Mouse (Mus musculus) neural tube, embryonic 11.5 days (tissue): ENCODE data around the gene Khdc4. TPM values are rescaled to one million over a fixed set of nuclear protein-coding genes. Genes with fewer than 3 reads are reported as not detected.

ENCODE experiments used
- ATAC-seq: fragments of 200-750 bp; cut with Nextera tagmentation; 2 replicates; pipeline ENCODE4 v1.8.0; 2017; ENCODE audit warnings: moderate number of reproducible peaks, mild to moderate bottlenecking, moderate TSS enrichment, moderate library complexity; ENCODE audit not compliant: insufficient read depth, low FRiP score, low TSS enrichment
- DNase-seq: peaks from one replicate; pipeline ENCODE4 v3.0.0-alpha.2; 2015; ENCODE audit warnings: low spot score
- H3K27ac ChIP-seq: fragments of 300-500 bp; sonication (generic); 2 replicates; pipeline ENCODE4 v1.5.1; 2014; ENCODE audit warnings: low read depth, mild to moderate bottlenecking, low read length
- H3K27me3 ChIP-seq: fragments of 300-500 bp; sonication (generic); 2 replicates; pipeline ENCODE4 v1.6.1; 2014; ENCODE audit warnings: mild to moderate bottlenecking, low read length, mixed read lengths; ENCODE audit not compliant: control insufficient read depth, insufficient read depth
- H3K36me3 ChIP-seq: fragments of 300-500 bp; sonication (generic); 2 replicates; pipeline ENCODE4 v1.6.1; 2014; ENCODE audit warnings: mild to moderate bottlenecking, low read length, moderate library complexity, mixed read lengths; ENCODE audit not compliant: control insufficient read depth, insufficient read depth
- H3K4me1 ChIP-seq: fragments of 300-500 bp; sonication (generic); 2 replicates; pipeline ENCODE4 v1.6.1; 2014; ENCODE audit warnings: low read length, mixed read lengths; ENCODE audit not compliant: control insufficient read depth, insufficient read depth
- H3K4me2 ChIP-seq: fragments of 300-500 bp; sonication (generic); 2 replicates; pipeline ENCODE4 v1.6.1; 2014; ENCODE audit warnings: low read depth, mild to moderate bottlenecking, moderate library complexity
- H3K4me3 ChIP-seq: fragments of 300-500 bp; sonication (generic); 2 replicates; pipeline ENCODE4 v1.5.1; 2014; ENCODE audit warnings: low read depth, low read length
- H3K9ac ChIP-seq: fragments of 300-500 bp; sonication (generic); 2 replicates; pipeline ENCODE4 v1.6.1; 2014; ENCODE audit warnings: mild to moderate bottlenecking, low read length
- H3K9me3 ChIP-seq: fragments of 300-500 bp; sonication (generic); 2 replicates; pipeline ENCODE4 v1.6.1; 2016; ENCODE audit warnings: low read length; ENCODE audit not compliant: control insufficient read depth
- WGBS: fragments of 180-500 bp; shearing (Covaris S2); extraction: QIAGEN DNeasy Blood & Tissue Kit; methylation state at CpG from one replicate; pipeline ENCODE4 v1.1.7; 2014; 5-methylcytosine and 5-hydroxymethylcytosine counted together
- polyA plus RNA-seq: library from polyadenylated mRNA; unstranded; fragments of >200 nt; fragmentation: Nextera tagmentation; extraction: Ambion mirVana; gene quantifications from 2 replicates; pipeline ENCODE4 v1.2.1, GENCODE M21; 2014

Gene Khdc4
- polyA plus RNA-seq, 1 experiment from 2014 or later = 111 TPM

DNA sequence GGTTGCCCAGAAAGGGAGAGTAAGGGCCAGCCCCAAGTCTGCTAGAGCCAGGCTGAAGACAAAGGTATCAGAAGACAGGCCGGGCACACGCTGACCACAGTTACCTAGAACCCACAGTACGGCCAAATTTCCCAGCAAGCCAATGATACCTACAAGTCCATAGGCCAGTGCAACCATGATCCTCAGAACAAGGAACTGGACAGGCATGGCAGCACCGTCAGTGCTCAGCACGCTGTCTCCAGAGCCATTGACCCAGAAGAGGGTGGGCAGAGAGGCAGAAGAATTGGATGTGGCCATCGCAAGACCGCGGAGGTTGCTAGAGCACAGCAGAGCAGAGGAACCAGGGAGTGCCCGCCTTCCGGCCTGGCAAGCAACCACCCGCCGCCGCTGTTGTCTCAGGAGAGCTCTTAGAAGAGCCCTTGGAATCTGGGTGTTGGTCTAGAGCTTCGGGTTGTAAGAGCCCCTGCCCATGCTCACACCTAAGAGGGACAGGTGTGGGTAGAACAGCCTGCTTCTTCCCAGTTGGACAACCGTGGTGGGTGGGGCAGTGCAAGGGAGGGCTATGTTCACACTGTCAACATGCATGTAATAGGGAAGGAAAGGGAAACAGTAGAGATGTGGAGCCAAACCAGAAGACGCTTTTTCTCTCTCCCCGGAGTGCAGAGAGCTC, 32.6 kb upstream of the Khdc4 start, which contains the start of gene Rxfp4:
Rxfp4 (minus strand) TSS at position 297 of the 670 bp plus-strand sequence.
- Histone ChIP-seq H3K9ac (no peak within 1 kb of the TSS), H3K4me3 (no peak within 1 kb of the TSS), H3K36me3 (peaks cover 3% of the 10 kb centered on the region; the same call in 1 of the 2 replicates), H3K27ac (no peak within 1 kb of the TSS), H3K9me3 (no peaks in the 10 kb centered on the region), H3K4me1 (no peaks in the 10 kb centered on the region), H3K27me3 (no peaks in the 10 kb centered on the region), H3K4me2 (no peak within 1 kb of the TSS)
- 89% methylated on average over 17 of the region's 17 CpGs for WGBS
- DNase-seq (no peak), ATAC-seq (no peak)

- WGBS = 83% methylated on average over 6 of the region's 6 CpGs
- ATAC-seq (no peak), DNase-seq (no peak)
- H3K4me1 ChIP-seq = no peaks in the 10 kb centered on the region
- no peak overlapping the region for H3K4me3 ChIP-seq
- H3K27me3 ChIP-seq = no peaks in the 10 kb centered on the region
- no peaks in the 10 kb centered on the region for H3K9me3 ChIP-seq
- H3K36me3 ChIP-seq = no peaks in the 10 kb centered on the region
- no peak overlapping the region for H3K9ac ChIP-seq
- no peak overlapping the region for H3K4me2 ChIP-seq
- no peak overlapping the region for H3K27ac ChIP-seq
These were observed 31.9 kb upstream of the Khdc4 start for GRCm38 (mm10) chr3:88653516-88654370.

DNA sequence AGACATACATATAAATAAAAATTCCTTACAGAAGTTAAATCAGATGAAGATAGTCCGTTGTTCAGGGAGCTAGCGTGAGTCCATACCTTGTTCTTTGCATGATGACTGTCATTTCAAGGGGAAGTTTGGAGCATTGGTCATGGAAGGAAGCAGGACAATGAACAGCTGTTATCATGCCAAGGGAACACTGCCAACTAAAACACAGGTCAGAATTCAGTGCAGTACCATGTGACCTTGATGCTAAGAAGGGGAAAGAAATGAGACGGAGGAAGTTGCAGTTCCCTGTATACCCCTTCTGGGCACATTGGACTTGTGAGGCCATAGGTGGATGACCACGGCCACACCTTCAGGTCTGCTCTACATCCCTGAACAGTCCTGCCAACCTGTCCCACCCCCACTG, 31.0 kb upstream of the Khdc4 start:
- no peak for DNase-seq
- ATAC-seq = no peak
- Histone ChIP-seq H3K36me3 (no peaks in the 10 kb centered on the region), H3K9ac (no peak overlapping the region), H3K27ac (no peak overlapping the region), H3K4me3 (no peak overlapping the region), H3K4me1 (no peaks in the 10 kb centered on the region), H3K9me3 (no peaks in the 10 kb centered on the region), H3K4me2 (no peak overlapping the region), H3K27me3 (no peaks in the 10 kb centered on the region)
- 94% methylated on average over 4 of the region's 4 CpGs for WGBS

DNA sequence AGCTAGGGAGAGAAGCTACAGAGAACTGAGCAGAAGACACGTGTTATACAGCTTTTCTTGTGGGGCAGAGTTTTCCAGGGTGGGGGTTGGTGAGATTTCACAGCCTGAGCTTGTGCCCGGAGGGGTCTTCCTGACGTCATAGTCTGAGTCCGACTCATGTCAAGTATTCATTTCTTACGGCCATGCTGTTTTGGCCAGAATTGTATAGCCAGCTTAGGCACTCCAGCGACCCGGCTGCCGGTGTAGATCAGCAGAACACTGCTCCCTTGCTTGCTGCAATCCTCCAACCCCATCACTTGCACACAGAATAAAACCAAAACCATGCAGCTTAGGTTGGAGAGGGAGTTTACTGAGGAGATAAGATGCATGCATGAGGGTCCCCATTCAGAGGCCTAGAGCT, 30.0 kb upstream of the Khdc4 start:
- Histone ChIP-seq H3K4me1 (no peaks in the 10 kb centered on the region), H3K4me3 (no peak overlapping the region), H3K27ac (no peak overlapping the region), H3K9me3 (no peaks in the 10 kb centered on the region), H3K9ac (no peak overlapping the region), H3K27me3 (no peaks in the 10 kb centered on the region), H3K36me3 (no peaks in the 10 kb centered on the region), H3K4me2 (no peak overlapping the region)
- ATAC-seq (no peak), DNase-seq (no peak)
- WGBS = 77% methylated on average over 8 of the region's 8 CpGs

DNA sequence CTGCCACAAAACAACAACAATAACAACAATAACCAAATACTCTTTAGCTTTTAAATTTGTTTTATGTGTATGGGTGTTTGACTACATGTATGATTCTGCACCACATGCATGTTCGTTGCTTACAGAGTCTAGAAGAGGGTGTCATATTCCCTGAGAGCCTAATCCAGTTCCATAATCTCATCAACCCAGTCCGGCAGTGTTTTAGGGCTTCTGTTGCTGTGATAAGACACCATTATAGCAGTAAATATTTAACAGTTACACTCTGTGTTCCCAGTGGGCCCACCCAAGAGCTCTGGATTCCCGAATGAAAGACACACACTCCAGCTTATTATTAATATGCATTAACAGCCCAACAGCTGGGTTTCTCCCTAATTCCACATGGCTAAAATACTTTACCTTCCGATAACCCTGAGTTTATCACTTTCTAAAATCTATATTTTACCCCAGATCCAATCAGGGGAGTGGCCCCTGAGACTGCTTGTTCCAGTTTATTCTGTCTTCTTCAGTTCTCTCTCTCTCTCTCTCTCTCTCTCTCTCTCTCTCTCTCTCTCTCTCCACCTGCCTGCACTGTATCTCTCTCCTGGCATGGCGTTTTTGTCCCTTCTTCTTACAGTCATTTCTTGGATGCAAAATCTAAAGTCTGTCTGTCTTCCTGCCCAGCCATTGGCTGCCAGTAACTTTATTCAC, 27.0 kb upstream of the Khdc4 start:
- no peak overlapping the region for H3K27ac ChIP-seq
- no peak overlapping the region for H3K4me2 ChIP-seq
- H3K4me1 ChIP-seq = no peaks in the 10 kb centered on the region
- no peaks in the 10 kb centered on the region for H3K9me3 ChIP-seq
- DNase-seq (no peak), ATAC-seq (no peak)
- H3K27me3 ChIP-seq = no peaks in the 10 kb centered on the region
- WGBS = 84% methylated on average over 5 of the region's 5 CpGs
- no peak overlapping the region for H3K4me3 ChIP-seq
- no peak overlapping the region for H3K9ac ChIP-seq
- no peaks in the 10 kb centered on the region for H3K36me3 ChIP-seq

- Histone ChIP-seq H3K4me2 (no peak overlapping the region), H3K4me1 (no peaks in the 10 kb centered on the region), H3K27ac (no peak overlapping the region), H3K36me3 (no peaks in the 10 kb centered on the region), H3K27me3 (no peaks in the 10 kb centered on the region), H3K9me3 (no peaks in the 10 kb centered on the region), H3K4me3 (no peak overlapping the region), H3K9ac (no peak overlapping the region)
- no peak for DNase-seq
- 44% methylated on average over 6 of the region's 6 CpGs for WGBS
- no peak for ATAC-seq
These were observed 25.8 kb upstream of the Khdc4 start for GRCm38 (mm10) chr3:88659798-88660197.

GRCm38 (mm10) chr3:88664095-88664494, 21.5 kb upstream of the Khdc4 start:
- DNase-seq (no peak), ATAC-seq (no peak)
- H3K9me3 ChIP-seq = no peaks in the 10 kb centered on the region
- H3K4me3 ChIP-seq = no peak overlapping the region
- H3K27ac ChIP-seq = no peak overlapping the region
- H3K27me3 ChIP-seq = no peaks in the 10 kb centered on the region
- H3K36me3 ChIP-seq = no peaks in the 10 kb centered on the region
- H3K4me1 ChIP-seq = no peaks in the 10 kb centered on the region
- WGBS = 84% methylated on average over 4 of the region's 4 CpGs
- H3K9ac ChIP-seq = no peak overlapping the region
- no peak overlapping the region for H3K4me2 ChIP-seq

- 0 out of 2 replicates have a peak overlapping the region, but pooled peaks have one; percentile 12 for H3K4me3 ChIP-seq
- H3K9ac ChIP-seq = no peak overlapping the region
- H3K4me2 ChIP-seq = peak overlapping the region; percentile 37
- H3K9me3 ChIP-seq = no peaks in the 10 kb centered on the region
- H3K4me1 ChIP-seq = no peaks in the 10 kb centered on the region
- no peaks in the 10 kb centered on the region for H3K36me3 ChIP-seq
- no peak overlapping the region for H3K27ac ChIP-seq
- peak; percentile 60; the same call in 1 of the 2 replicates for ATAC-seq
- no peaks in the 10 kb centered on the region for H3K27me3 ChIP-seq
- peak; percentile 75 for DNase-seq
- 12% methylated on average over 11 of the region's 11 CpGs for WGBS
These were observed 8.2 kb upstream of the Khdc4 start for GRCm38 (mm10) chr3:88677399-88677798.
